In the genomic region with DNA sequence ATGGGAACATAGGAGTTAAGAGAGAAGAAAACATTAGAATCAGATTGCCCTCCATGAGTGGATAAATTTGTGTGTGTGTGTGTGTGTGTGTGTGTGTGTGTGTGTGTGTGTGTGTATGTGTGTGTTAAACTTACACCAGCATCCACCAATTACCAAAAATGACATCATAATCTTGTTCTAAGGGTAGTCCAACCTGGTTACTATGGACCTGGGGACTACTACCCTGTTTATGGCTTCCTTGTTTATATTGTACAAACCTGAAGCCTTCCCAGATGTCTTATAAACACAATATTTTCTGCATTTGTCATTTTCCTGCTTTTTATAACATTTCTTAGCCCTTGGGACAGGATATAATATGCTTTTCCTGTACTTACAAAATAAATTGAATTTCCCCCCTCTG, we compare ENCODE assay signal across 31 mouse cellular contexts. TPM values are rescaled to one million over a fixed set of nuclear protein-coding genes. Genes with fewer than 3 reads are reported as not detected.
"Had no signal": no experiment of that assay in that cellular context is flagged by ENCODE, and none has a peak within 500 bp of the region (broad histone marks: within the 10 kb centered on the region; RNA-seq: fewer than 3 reads in every experiment).

No protein-coding gene starts in this region.

- H3K4me2 ChIP-seq: limb, embryonic 12.5 days; limb, embryonic 15.5 days; liver, embryonic 11.5 days; liver, embryonic 12.5 days; liver, embryonic 13.5 days; liver, embryonic 15.5 days; lung, embryonic 14.5 days; lung, embryonic 15.5 days; midbrain, embryonic 11.5 days; midbrain, embryonic 12.5 days; midbrain, embryonic 13.5 days; midbrain, embryonic 15.5 days had no signal

- H3K36me3 ChIP-seq: limb, embryonic 12.5 days; limb, embryonic 15.5 days; liver, embryonic 12.5 days; liver, embryonic 13.5 days; liver, embryonic 15.5 days; lung, embryonic 15.5 days; midbrain, embryonic 10.5 days; midbrain, embryonic 12.5 days; midbrain, embryonic 13.5 days; midbrain, embryonic 15.5 days had no signal

- DNase-seq: left cerebral cortex, postnatal 4 days; liver; liver, embryonic 13.5 days; liver, postnatal 0 days; lung, adult 18-20 months; lung, adult 2 months; lung, embryonic 14.5 days; lung, postnatal 10 days; lung, postnatal 14 days; lung, postnatal 36 days; lung, postnatal 4 days; midbrain, embryonic 14.5 days had no signal

- H3K27me3 ChIP-seq: limb, embryonic 12.5 days; limb, embryonic 15.5 days; liver, embryonic 15.5 days; lung, embryonic 15.5 days; midbrain, embryonic 12.5 days; midbrain, embryonic 13.5 days; midbrain, embryonic 15.5 days had no signal

- H3K9me3 ChIP-seq: limb, embryonic 12.5 days; limb, embryonic 15.5 days; liver, embryonic 12.5 days; liver, embryonic 13.5 days; liver, embryonic 15.5 days; lung, embryonic 15.5 days; midbrain, embryonic 10.5 days; midbrain, embryonic 12.5 days; midbrain, embryonic 13.5 days; midbrain, embryonic 15.5 days had no signal

- H3K27ac ChIP-seq: left cerebral cortex, adult 2 months; limb, embryonic 12.5 days; limb, embryonic 15.5 days; liver, embryonic 12.5 days; liver, embryonic 13.5 days; liver, embryonic 14.5 days; liver, embryonic 15.5 days; lung, embryonic 15.5 days; macrophage; midbrain, embryonic 10.5 days; midbrain, embryonic 12.5 days; midbrain, embryonic 13.5 days; midbrain, embryonic 15.5 days had no signal

- H3K4me1 ChIP-seq: limb, embryonic 15.5 days; liver, embryonic 12.5 days; liver, embryonic 15.5 days; lung, embryonic 15.5 days; megakaryocyte, embryonic 14.5 days had no signal

- ATAC-seq: liver, embryonic 12.5 days; liver, postnatal 0 days; lung, postnatal 0 days; midbrain, embryonic 13.5 days; midbrain, embryonic 15.5 days; midbrain, embryonic 16.5 days had no signal

- H3K4me3 ChIP-seq: left cerebral cortex, adult 2 months; limb, embryonic 12.5 days; limb, embryonic 15.5 days; liver, embryonic 12.5 days; liver, embryonic 13.5 days; liver, embryonic 15.5 days; lung, embryonic 15.5 days; megakaryocyte, embryonic 14.5 days; midbrain, embryonic 10.5 days; midbrain, embryonic 12.5 days; midbrain, embryonic 13.5 days; midbrain, embryonic 15.5 days; myocyte had no signal

- H3K9ac ChIP-seq: limb, embryonic 12.5 days; limb, embryonic 15.5 days; liver, embryonic 12.5 days; liver, embryonic 13.5 days; liver, embryonic 14.5 days; liver, embryonic 15.5 days; liver, postnatal 0 days; lung, embryonic 14.5 days; lung, embryonic 15.5 days; midbrain, embryonic 12.5 days; midbrain, embryonic 13.5 days; midbrain, embryonic 15.5 days had no signal

RNA-seq across cellular contexts. Expression of gene Tecta, which starts 53.4 kb away (rescaled TPM):
- polyA plus RNA-seq: liver, adult 2 months; lung, embryonic 15.5 days; macrophage had no signal
